Mouse (Mus musculus) heart, adult 2 months (tissue): ENCODE data around the gene Capn11. TPM values are rescaled to one million over a fixed set of nuclear protein-coding genes. Genes with fewer than 3 reads are reported as not detected.

Source experiments
- DNase-seq, 2 experiments: peaks; one replicate each; pipeline ENCODE4 v3.0.0; 2021
- H3K27ac ChIP-seq: fragments of 200-600 bp; 2 replicates; pipeline ENCODE4 v1.8.1; 2022
- H3K27me3 ChIP-seq: fragments of 200-500 bp; 2 replicates; pipeline ENCODE4 v1.6.1; 2012; ENCODE audit warnings: mild to moderate bottlenecking, low read length, inconsistent platforms, mixed read lengths; ENCODE audit not compliant: control insufficient read depth, insufficient read depth
- H3K36me3 ChIP-seq: fragments of 200-500 bp; 2 replicates; pipeline ENCODE4 v1.6.1; 2012; ENCODE audit warnings: low read length, inconsistent platforms; ENCODE audit not compliant: control insufficient read depth, insufficient read depth
- H3K4me1 ChIP-seq: fragments of 200-500 bp; 2 replicates; pipeline ENCODE4 v1.6.1; 2011; ENCODE audit warnings: low read length; ENCODE audit not compliant: control insufficient read depth, insufficient read depth
- H3K4me3 ChIP-seq: fragments of 200-600 bp; 2 replicates; pipeline ENCODE4 v1.8.1; 2022
- H3K79me2 ChIP-seq: fragments of 200-500 bp; replicated peaks from 2 replicates; pipeline ENCODE4 v1.6.1; 2012; ENCODE audit warnings: mild to moderate bottlenecking, inconsistent platforms, low read length, moderate library complexity, mixed read lengths; ENCODE audit not compliant: control insufficient read depth, insufficient read depth
- H3K9ac ChIP-seq: fragments of 200-500 bp; 2 replicates; pipeline ENCODE4 v1.6.1; 2012; ENCODE audit warnings: low read depth, mild to moderate bottlenecking, control low read depth, inconsistent platforms, low read length, mixed read lengths
- CTCF ChIP-seq: fragments of 200-600 bp; IDR thresholded peaks from 2 replicates; pipeline ENCODE4 v1.8.1; 2022; ENCODE audit warnings: antibody characterized with exemption, mild to moderate bottlenecking, moderate library complexity
- EP300 ChIP-seq: fragments of 200-500 bp; IDR thresholded peaks from 2 replicates; pipeline ENCODE4 v1.6.1; 2011; ENCODE audit warnings: low read depth, low read length, control low read depth; ENCODE audit not compliant: insufficient read depth
- POLR2A ChIP-seq: fragments of 200-500 bp; IDR thresholded peaks from 2 replicates; pipeline ENCODE4 v1.6.1; 2011; ENCODE audit warnings: mild to moderate bottlenecking, low read depth, low read length, control low read depth; ENCODE audit not compliant: insufficient read depth
- WGBS: fragments of 180-500 bp; shearing (Covaris S2); methylation state at CpG from one replicate; pipeline ENCODE4 v1.1.7; 2018; 5-methylcytosine and 5-hydroxymethylcytosine counted together
- intact Hi-C: fragments of 180-260 bp; cut with DNase I; formaldehyde crosslinking; loops from one replicate; pipeline ENCODE4 v1.15.1; 2025
- polyA plus RNA-seq: library from polyadenylated mRNA; depleted of rRNA; stranded (reverse); fragments of >200 nt; gene quantifications from 2 replicates; pipeline ENCODE4 v1.2.3, GENCODE M21; 2012
- total RNA-seq, 2 experiments: library from RNA; stranded (reverse); gene quantifications; 2 replicates each; pipeline ENCODE4 v1.2.3; 2021

Capn11 gene
- total and polyA plus RNA-seq, 3 experiments: 0.59 TPM; not detected in 2

DNA sequence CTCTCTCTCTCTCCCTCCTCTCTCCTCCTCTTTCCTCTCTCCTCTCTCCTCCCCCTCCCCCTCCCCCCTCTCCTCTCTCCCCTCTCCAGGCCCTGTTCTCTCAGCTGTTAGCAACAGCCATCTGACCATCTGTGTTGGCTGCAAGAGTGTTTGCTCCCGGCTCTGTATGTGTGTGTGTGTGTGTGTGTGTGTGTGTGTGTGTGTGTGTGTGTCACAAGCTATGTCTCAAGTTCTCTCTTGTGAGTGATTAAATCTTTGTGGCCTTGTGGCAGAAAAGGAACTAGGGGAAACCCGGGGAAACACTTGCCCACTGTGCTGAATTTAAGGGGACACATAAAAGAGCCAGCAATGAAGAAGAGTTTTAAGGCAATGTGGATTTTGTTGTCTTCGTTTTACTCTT lies 61.3 kb downstream of the Capn11 start:
- Histone ChIP-seq H3K27me3 (no peaks in the 10 kb centered on the region), H3K79me2 (no peaks in the 10 kb centered on the region), H3K9ac (no peak overlapping the region), H3K4me1 (peaks cover 24% of the 10 kb centered on the region), H3K4me3 (no peak overlapping the region), H3K36me3 (no peaks in the 10 kb centered on the region), H3K27ac (no peak overlapping the region)
- TF ChIP-seq CTCF: no peak
- no peak for TF ChIP-seq POLR2A
- TF ChIP-seq EP300: no peak
- 40% methylated on average over 3 of the region's 3 CpGs for WGBS
- DNase-seq: peak in 1 of 2 experiments; percentile 56
- intact Hi-C loops: loop anchor here (2.0 kb wide), 1 partner anchor 13 kb away; no protein-coding TSS in a partner anchor

GRCm38 (mm10) chr17:45596631-45597396 lies 62.3 kb downstream of the Capn11 start:
- WGBS: 22% methylated on average over 11 of the region's 11 CpGs
- intact Hi-C loops: no loop called here
- Histone ChIP-seq H3K4me3 (no peak overlapping the region), H3K79me2 (no peaks in the 10 kb centered on the region), H3K36me3 (no peaks in the 10 kb centered on the region), H3K27ac (peak overlapping the region; percentile 60), H3K27me3 (no peaks in the 10 kb centered on the region), H3K4me1 (peaks cover 28% of the 10 kb centered on the region), H3K9ac (peak overlapping the region; percentile 5; the same call in 1 of the 2 replicates)
- DNase-seq: peak; percentile 83 to 88
- peak; percentile 34; the same call in 1 of the 2 replicates for TF ChIP-seq EP300
- TF ChIP-seq POLR2A: no peak
- TF ChIP-seq CTCF: peak; percentile 90

- Histone ChIP-seq H3K4me1 (peaks cover 36% of the 10 kb centered on the region), H3K9ac (peak overlapping the region; percentile 63), H3K36me3 (no peaks in the 10 kb centered on the region), H3K4me3 (peak overlapping the region; percentile 79), H3K79me2 (no peaks in the 10 kb centered on the region), H3K27me3 (no peaks in the 10 kb centered on the region), H3K27ac (peak overlapping the region; percentile 94)
- 20% methylated on average over 23 of the region's 23 CpGs for WGBS
- no peak for DNase-seq
- intact Hi-C loops: no loop called here
- no peak for TF ChIP-seq POLR2A
- no peak for TF ChIP-seq EP300
- no peak for TF ChIP-seq CTCF
Observed at GRCm38 (mm10) chr17:45595736-45596390, 63.3 kb downstream of the Capn11 start.

DNA sequence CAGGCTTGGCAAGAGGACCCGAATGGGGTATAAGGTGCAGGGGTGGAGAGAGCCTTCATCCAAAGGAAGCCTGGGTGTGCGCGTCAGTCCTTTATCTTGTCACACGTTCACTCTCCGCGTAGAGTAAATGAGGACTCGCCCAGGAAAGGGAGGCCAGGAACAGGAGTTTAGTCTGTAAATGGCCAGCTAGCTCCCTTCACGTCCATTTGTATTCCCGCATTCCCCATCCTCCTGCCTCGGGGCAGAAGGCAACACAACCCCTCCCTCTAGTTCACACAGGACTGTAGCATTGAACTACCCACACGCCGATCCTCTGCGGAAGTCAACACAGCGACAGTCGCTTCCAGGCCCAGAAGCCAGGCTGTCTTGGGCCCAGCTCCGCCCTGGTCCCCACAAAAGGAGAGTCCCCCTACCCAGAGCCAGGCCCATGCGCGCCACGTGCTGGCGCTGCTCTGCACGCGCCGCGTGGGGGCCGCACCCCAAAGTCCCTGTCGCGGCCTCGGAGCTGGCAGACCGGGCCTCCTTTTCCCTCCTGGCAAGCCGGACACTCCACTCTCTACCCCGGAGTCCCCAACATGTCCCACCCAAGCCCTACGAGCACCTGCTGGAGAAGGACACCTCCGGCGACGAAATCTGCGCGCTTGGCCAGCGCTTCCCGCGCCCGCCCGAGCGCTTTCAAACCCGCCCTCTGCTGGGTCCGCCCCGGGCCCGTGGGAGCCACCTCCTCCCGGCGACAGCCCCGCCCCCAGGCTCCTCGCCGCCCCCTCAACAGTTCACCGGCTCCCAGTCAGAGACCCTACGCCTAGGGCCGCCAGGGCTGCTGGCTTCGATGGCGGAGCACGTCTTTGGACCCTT lies 64.0 kb downstream of the Capn11 start:
- DNase-seq: peak; percentile 90 to 91
- peak overlapping the region; percentile 79 for H3K4me3 ChIP-seq
- under 1% methylated on average over 58 of the region's 58 CpGs for WGBS

DNA sequence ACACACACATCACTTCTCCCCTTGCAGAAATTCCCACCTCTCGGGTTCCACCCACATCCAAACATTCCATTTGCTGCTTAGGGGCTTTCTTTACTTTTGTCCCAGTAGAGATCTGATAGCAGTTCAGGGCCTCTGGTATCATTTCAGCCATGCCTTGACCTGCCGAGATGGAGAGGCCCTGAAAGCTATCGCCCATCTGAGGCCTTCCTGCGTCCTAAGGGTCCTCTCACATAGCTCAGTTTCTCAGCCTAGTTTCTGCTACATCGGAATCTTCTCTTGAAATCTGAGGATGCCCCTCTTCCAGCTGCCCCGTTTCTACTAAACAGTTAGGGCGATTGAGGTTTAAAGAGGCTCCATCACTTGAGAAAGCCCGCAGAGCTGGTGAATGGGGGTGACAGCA lies 64.9 kb downstream of the Capn11 start:
- peak overlapping the region; percentile 79 for H3K4me3 ChIP-seq
- no peaks in the 10 kb centered on the region for H3K27me3 ChIP-seq
- DNase-seq: peak in 1 of 2 experiments; percentile 26
- TF ChIP-seq EP300 (no peak), POLR2A (no peak), CTCF (no peak)
- peak overlapping the region; percentile 17 for H3K9ac ChIP-seq
- no peaks in the 10 kb centered on the region for H3K36me3 ChIP-seq
- peaks cover 37% of the 10 kb centered on the region for H3K4me1 ChIP-seq
- H3K79me2 ChIP-seq: no peaks in the 10 kb centered on the region
- WGBS: 49% methylated on average over 8 of the region's 8 CpGs
- intact Hi-C loops: no loop called here
- H3K27ac ChIP-seq: no peak overlapping the region; the same call in 1 of the 2 replicates

More for the DNA sequence above, 64.0 kb downstream of the Capn11 start:
- H3K79me2 ChIP-seq: no peaks in the 10 kb centered on the region
- H3K36me3 ChIP-seq: no peaks in the 10 kb centered on the region
- TF ChIP-seq EP300 (no peak), POLR2A (peak; percentile 75), CTCF (peak; percentile 26; the same call in 1 of the 2 replicates)
- H3K27me3 ChIP-seq: no peaks in the 10 kb centered on the region
- H3K9ac ChIP-seq: peak overlapping the region; percentile 63
- peak overlapping the region; percentile 94 for H3K27ac ChIP-seq
- H3K4me1 ChIP-seq: peaks cover 37% of the 10 kb centered on the region
- intact Hi-C loops: no loop called here
